Mouse (Mus musculus) macrophage (primary cell): ENCODE measurements around the gene Dgkd. TPM values are rescaled to one million over a fixed set of nuclear protein-coding genes. Genes with fewer than 3 reads are reported as not detected.

ENCODE experiments used
- H3K27ac ChIP-seq: fragments of 350-480 bp; formaldehyde crosslinking; 2 replicates; pipeline ENCODE4 v1.9.0; 2021
- H3K36me3 ChIP-seq: fragments of 350-480 bp; formaldehyde crosslinking; 2 replicates; pipeline ENCODE4 v1.9.0; 2021; ENCODE audit errors: inconsistent target
- H3K4me3 ChIP-seq: fragments of 350-480 bp; formaldehyde crosslinking; 2 replicates; pipeline ENCODE4 v1.9.0; 2021; ENCODE audit errors: inconsistent target
- H3K79me2 ChIP-seq: fragments of 350-480 bp; formaldehyde crosslinking; 2 replicates; pipeline ENCODE4 v1.9.0; 2021; ENCODE audit errors: inconsistent target
- WGBS: methylation state at CpG from one replicate; pipeline ENCODE4 v1.1.7; 2026; ENCODE audit warnings: inconsistent platforms; ENCODE audit not compliant: missing documents; 5-methylcytosine and 5-hydroxymethylcytosine counted together
- polyA plus RNA-seq: library from polyadenylated mRNA; stranded (reverse); fragments of 250-400 nt; gene quantifications from 3 replicates; pipeline ENCODE4 v1.2.4, GENCODE M21; 2018; ENCODE audit warnings: inconsistent platforms

Dgkd gene
- polyA plus RNA-seq, 1 experiment from 2014 or later: 33.2 TPM

GRCm38 (mm10) chr1:87881726-87882125, 28.6 kb downstream of the Dgkd start:
- peaks cover 48% of the 10 kb centered on the region; the same call in 1 of the 2 replicates for H3K36me3 ChIP-seq
- H3K27ac ChIP-seq: no peak overlapping the region
- H3K79me2 ChIP-seq: peaks cover 100% of the 10 kb centered on the region
- WGBS: 95% methylated on average over 4 of the region's 4 CpGs
- no peak overlapping the region for H3K4me3 ChIP-seq

- peaks cover 51% of the 10 kb centered on the region; the same call in 1 of the 2 replicates for H3K36me3 ChIP-seq
- H3K79me2 ChIP-seq: peaks cover 100% of the 10 kb centered on the region
- H3K27ac ChIP-seq: no peak overlapping the region
- no peak overlapping the region for H3K4me3 ChIP-seq
Observed at GRCm38 (mm10) chr1:87882554-87882953, 29.5 kb downstream of the Dgkd start.

GRCm38 (mm10) chr1:87890960-87891359, 37.9 kb downstream of the Dgkd start:
- 31% methylated on average over 1 of the region's 1 CpGs for WGBS
- no peak overlapping the region for H3K4me3 ChIP-seq
- peaks cover 11% of the 10 kb centered on the region; the same call in 1 of the 2 replicates for H3K36me3 ChIP-seq
- H3K79me2 ChIP-seq: peaks cover 98% of the 10 kb centered on the region
- H3K27ac ChIP-seq: no peak overlapping the region

- 77% methylated on average over 4 of the region's 4 CpGs for WGBS
- peaks cover 13% of the 10 kb centered on the region; the same call in 1 of the 2 replicates for H3K36me3 ChIP-seq
- H3K79me2 ChIP-seq: peaks cover 98% of the 10 kb centered on the region
- no peak overlapping the region for H3K4me3 ChIP-seq
- H3K27ac ChIP-seq: no peak overlapping the region
Observed at GRCm38 (mm10) chr1:87891634-87892033, 38.5 kb downstream of the Dgkd start.

GRCm38 (mm10) chr1:87892499-87892898, 39.4 kb downstream of the Dgkd start:
- Histone ChIP-seq H3K79me2 (peaks cover 98% of the 10 kb centered on the region), H3K36me3 (peaks cover 9% of the 10 kb centered on the region; the same call in 1 of the 2 replicates), H3K27ac (peak overlapping the region; percentile 10; the same call in 1 of the 2 replicates), H3K4me3 (no peak overlapping the region)
- WGBS: 100% methylated on average over 2 of the region's 2 CpGs

- 93% methylated on average over 4 of the region's 4 CpGs for WGBS
- Histone ChIP-seq H3K36me3 (peaks cover 9% of the 10 kb centered on the region; the same call in 1 of the 2 replicates), H3K4me3 (no peak overlapping the region), H3K79me2 (peaks cover 98% of the 10 kb centered on the region), H3K27ac (no peak overlapping the region)
Observed at GRCm38 (mm10) chr1:87893414-87893813, 40.3 kb downstream of the Dgkd start.

GRCm38 (mm10) chr1:87896921-87897320, 43.8 kb downstream of the Dgkd start:
- 96% methylated on average over 2 of the region's 2 CpGs for WGBS
- Histone ChIP-seq H3K4me3 (no peak overlapping the region), H3K79me2 (peaks cover 100% of the 10 kb centered on the region), H3K27ac (no peak overlapping the region), H3K36me3 (peaks cover 9% of the 10 kb centered on the region; the same call in 1 of the 2 replicates)

- H3K4me3 ChIP-seq: no peak overlapping the region
- WGBS: 8% methylated on average over 2 of the region's 2 CpGs
- H3K36me3 ChIP-seq: peaks cover 19% of the 10 kb centered on the region; the same call in 1 of the 2 replicates
- peak overlapping the region; percentile 47 for H3K27ac ChIP-seq
- H3K79me2 ChIP-seq: peaks cover 94% of the 10 kb centered on the region
Observed at GRCm38 (mm10) chr1:87899701-87900100, 46.6 kb downstream of the Dgkd start.

- 14% methylated on average over 6 of the region's 6 CpGs for WGBS
- H3K27ac ChIP-seq: peak overlapping the region; percentile 47
- H3K4me3 ChIP-seq: no peak overlapping the region
- peaks cover 15% of the 10 kb centered on the region; the same call in 1 of the 2 replicates for H3K36me3 ChIP-seq
- H3K79me2 ChIP-seq: peaks cover 88% of the 10 kb centered on the region
Observed at GRCm38 (mm10) chr1:87900979-87901378, 47.9 kb downstream of the Dgkd start.

- Histone ChIP-seq H3K79me2 (peaks cover 88% of the 10 kb centered on the region), H3K4me3 (no peak overlapping the region), H3K36me3 (peaks cover 12% of the 10 kb centered on the region; the same call in 1 of the 2 replicates), H3K27ac (no peak overlapping the region)
Observed at GRCm38 (mm10) chr1:87902186-87902585, 49.1 kb downstream of the Dgkd start.

- 88% methylated on average over 5 of the region's 5 CpGs for WGBS
- Histone ChIP-seq H3K79me2 (peaks cover 86% of the 10 kb centered on the region), H3K36me3 (peaks cover 38% of the 10 kb centered on the region; the same call in 1 of the 2 replicates), H3K27ac (no peak overlapping the region), H3K4me3 (no peak overlapping the region)
Observed at GRCm38 (mm10) chr1:87906361-87906956, 53.4 kb downstream of the Dgkd start.

- no peak overlapping the region for H3K27ac ChIP-seq
- H3K4me3 ChIP-seq: no peak overlapping the region
- WGBS: 90% methylated on average over 2 of the region's 2 CpGs
- H3K36me3 ChIP-seq: peaks cover 32% of the 10 kb centered on the region; the same call in 1 of the 2 replicates
- peaks cover 86% of the 10 kb centered on the region for H3K79me2 ChIP-seq
Observed at GRCm38 (mm10) chr1:87908006-87908405, 54.9 kb downstream of the Dgkd start.

GRCm38 (mm10) chr1:87908736-87909135, 55.6 kb downstream of the Dgkd start:
- peaks cover 28% of the 10 kb centered on the region; the same call in 1 of the 2 replicates for H3K36me3 ChIP-seq
- peaks cover 88% of the 10 kb centered on the region for H3K79me2 ChIP-seq
- H3K4me3 ChIP-seq: no peak overlapping the region
- 94% methylated on average over 3 of the region's 3 CpGs for WGBS
- no peak overlapping the region for H3K27ac ChIP-seq

- peaks cover 92% of the 10 kb centered on the region for H3K79me2 ChIP-seq
- H3K4me3 ChIP-seq: no peak overlapping the region
- H3K36me3 ChIP-seq: peaks cover 28% of the 10 kb centered on the region; the same call in 1 of the 2 replicates
- H3K27ac ChIP-seq: no peak overlapping the region
Observed at GRCm38 (mm10) chr1:87909565-87909964, 56.5 kb downstream of the Dgkd start.

- H3K4me3 ChIP-seq: no peak overlapping the region
- WGBS: 85% methylated on average over 1 of the region's 1 CpGs
- peaks cover 34% of the 10 kb centered on the region; the same call in 1 of the 2 replicates for H3K36me3 ChIP-seq
- H3K27ac ChIP-seq: no peak overlapping the region
- peaks cover 98% of the 10 kb centered on the region for H3K79me2 ChIP-seq
Observed at GRCm38 (mm10) chr1:87910428-87910827, 57.3 kb downstream of the Dgkd start.

- H3K79me2 ChIP-seq: peaks cover 92% of the 10 kb centered on the region
- peaks cover 51% of the 10 kb centered on the region for H3K36me3 ChIP-seq
- no peak overlapping the region for H3K4me3 ChIP-seq
- H3K27ac ChIP-seq: no peak overlapping the region
Observed at GRCm38 (mm10) chr1:87913356-87913755, 60.3 kb downstream of the Dgkd start.
